Mouse (Mus musculus): ENCODE measurements at regions not wholly inside any gene's neighbourhood (a gene's known extent, or its start where the extent isn't known, plus 50 kb on each side); places are given as distances from the start of the nearest gene placed in this dataset.

- no peak for ATAC-seq (ENCODE audit: low read depth)
- 64% methylated on average over 2 of the region's 2 CpGs for WGBS
- H3K9me3 ChIP-seq (ENCODE audit: control insufficient read depth, low read length) = no peaks in the 10 kb centered on the region
- no peak overlapping the region for H3K4me3 ChIP-seq (ENCODE audit: low read depth, low read length)
- H3K27me3 ChIP-seq (ENCODE audit: control insufficient read depth, insufficient read depth, low read length) = no peaks in the 10 kb centered on the region
- no peaks in the 10 kb centered on the region for H3K36me3 ChIP-seq (ENCODE audit: control insufficient read depth, insufficient read depth, low read length)
- no peaks in the 10 kb centered on the region for H3K4me1 ChIP-seq (ENCODE audit: control insufficient read depth, insufficient read depth, low read length)
- no peak overlapping the region for H3K27ac ChIP-seq (ENCODE audit: low read depth, low read length)
- H3K9ac ChIP-seq (replicated peaks; ENCODE audit: low read depth, low read length) = no peak overlapping the region
- no peak overlapping the region for H3K4me2 ChIP-seq (ENCODE audit: low read depth, low read length)
Measured at GRCm38 (mm10) chr1:75919134-75919533, 373.1 kb downstream of the Slc4a3 start.

GRCm38 (mm10) chr1:75925046-75925445 is 379.0 kb downstream of the Slc4a3 start:
- Histone ChIP-seq H3K9me3 (ENCODE audit: control insufficient read depth, low read length) (no peaks in the 10 kb centered on the region), H3K36me3 (ENCODE audit: control insufficient read depth, insufficient read depth, low read length) (no peaks in the 10 kb centered on the region), H3K4me2 (ENCODE audit: low read depth, low read length) (no peak overlapping the region), H3K4me1 (ENCODE audit: control insufficient read depth, insufficient read depth, low read length) (no peaks in the 10 kb centered on the region; the same call in 1 of the 2 replicates), H3K9ac (replicated peaks; ENCODE audit: low read depth, low read length) (no peak overlapping the region), H3K4me3 (ENCODE audit: low read depth, low read length) (no peak overlapping the region), H3K27ac (ENCODE audit: low read depth, low read length) (no peak overlapping the region), H3K27me3 (ENCODE audit: control insufficient read depth, insufficient read depth, low read length) (no peaks in the 10 kb centered on the region)
- no peak for ATAC-seq (ENCODE audit: low read depth)
- 83% methylated on average over 8 of the region's 8 CpGs for WGBS

- Histone ChIP-seq H3K27me3 (ENCODE audit: control insufficient read depth, insufficient read depth, low read length) (no peaks in the 10 kb centered on the region), H3K4me1 (ENCODE audit: control insufficient read depth, insufficient read depth, low read length) (no peaks in the 10 kb centered on the region; the same call in 1 of the 2 replicates), H3K36me3 (ENCODE audit: control insufficient read depth, insufficient read depth, low read length) (no peaks in the 10 kb centered on the region), H3K4me2 (ENCODE audit: low read depth, low read length) (peak overlapping the region; percentile 19; the same call in 1 of the 2 replicates), H3K27ac (ENCODE audit: low read depth, low read length) (no peak overlapping the region), H3K9ac (replicated peaks; ENCODE audit: low read depth, low read length) (no peak overlapping the region), H3K9me3 (ENCODE audit: control insufficient read depth, low read length) (no peaks in the 10 kb centered on the region), H3K4me3 (ENCODE audit: low read depth, low read length) (no peak overlapping the region)
- peak; percentile 90; the same call in 1 of the 2 replicates for ATAC-seq (ENCODE audit: low read depth)
- 3% methylated on average over 9 of the region's 9 CpGs for WGBS
Measured at GRCm38 (mm10) chr1:75925802-75926201, 379.7 kb downstream of the Slc4a3 start.

DNA sequence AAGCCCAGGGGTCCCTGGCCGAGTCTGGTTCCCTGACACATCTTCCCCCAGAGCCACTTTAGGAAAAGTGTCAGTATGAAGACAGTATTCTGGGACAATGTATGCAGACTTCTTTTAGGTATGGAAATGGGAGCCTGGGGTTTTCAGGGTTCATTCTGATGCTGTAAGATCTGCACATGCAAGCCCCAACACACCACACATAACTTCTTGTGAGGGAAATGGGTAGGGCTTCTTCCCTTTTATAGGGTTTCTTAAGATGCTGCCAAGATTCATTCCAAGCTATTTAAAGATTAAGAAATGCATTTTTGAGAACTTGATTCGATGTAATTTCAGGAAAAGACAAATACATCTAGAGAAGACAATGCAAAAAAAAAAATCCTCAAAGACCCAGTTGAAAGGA is 385.8 kb downstream of the Slc4a3 start:
- Histone ChIP-seq H3K36me3 (ENCODE audit: control insufficient read depth, insufficient read depth, low read length) (no peaks in the 10 kb centered on the region), H3K4me3 (ENCODE audit: low read depth, low read length) (no peak overlapping the region), H3K27me3 (ENCODE audit: control insufficient read depth, insufficient read depth, low read length) (no peaks in the 10 kb centered on the region), H3K4me1 (ENCODE audit: control insufficient read depth, insufficient read depth, low read length) (no peaks in the 10 kb centered on the region), H3K4me2 (ENCODE audit: low read depth, low read length) (no peak overlapping the region), H3K27ac (ENCODE audit: low read depth, low read length) (no peak overlapping the region), H3K9me3 (ENCODE audit: control insufficient read depth, low read length) (no peaks in the 10 kb centered on the region), H3K9ac (replicated peaks; ENCODE audit: low read depth, low read length) (no peak overlapping the region)
- no peak for ATAC-seq (ENCODE audit: low read depth)
- 79% methylated on average over 2 of the region's 2 CpGs for WGBS

DNA sequence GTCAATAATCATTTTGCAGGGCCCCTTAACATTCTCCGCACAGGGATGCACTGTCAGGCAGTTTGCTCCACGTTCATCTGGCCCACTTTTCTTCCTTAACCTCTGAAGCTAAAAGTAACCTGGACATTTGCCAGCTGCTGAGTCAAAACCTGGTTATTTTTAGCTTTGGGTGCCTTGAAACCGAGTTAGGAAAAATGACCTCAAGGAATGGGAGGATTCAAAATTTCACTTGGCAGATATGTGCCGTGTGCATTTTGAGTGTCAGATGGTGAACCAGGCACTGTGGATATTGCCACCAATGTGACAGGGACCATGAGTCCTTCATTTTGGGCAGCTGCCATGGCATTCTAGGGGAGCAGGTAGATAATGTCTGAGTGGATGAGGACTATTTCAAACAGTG is 387.8 kb downstream of the Slc4a3 start:
- Histone ChIP-seq H3K36me3 (ENCODE audit: control insufficient read depth, insufficient read depth, low read length) (no peaks in the 10 kb centered on the region), H3K9me3 (ENCODE audit: control insufficient read depth, low read length) (no peaks in the 10 kb centered on the region), H3K27me3 (ENCODE audit: control insufficient read depth, insufficient read depth, low read length) (no peaks in the 10 kb centered on the region), H3K4me1 (ENCODE audit: control insufficient read depth, insufficient read depth, low read length) (no peaks in the 10 kb centered on the region), H3K4me2 (ENCODE audit: low read depth, low read length) (no peak overlapping the region), H3K27ac (ENCODE audit: low read depth, low read length) (no peak overlapping the region), H3K9ac (replicated peaks; ENCODE audit: low read depth, low read length) (no peak overlapping the region), H3K4me3 (ENCODE audit: low read depth, low read length) (no peak overlapping the region)
- ATAC-seq (ENCODE audit: low read depth) = no peak
- WGBS = 65% methylated on average over 4 of the region's 4 CpGs

- Histone ChIP-seq H3K4me3 (ENCODE audit: low read depth, low read length) (no peak overlapping the region), H3K4me2 (ENCODE audit: low read depth, low read length) (no peak overlapping the region), H3K27ac (ENCODE audit: low read depth, low read length) (no peak overlapping the region), H3K36me3 (ENCODE audit: control insufficient read depth, insufficient read depth, low read length) (no peaks in the 10 kb centered on the region), H3K27me3 (ENCODE audit: control insufficient read depth, insufficient read depth, low read length) (no peaks in the 10 kb centered on the region), H3K4me1 (ENCODE audit: control insufficient read depth, insufficient read depth, low read length) (no peaks in the 10 kb centered on the region), H3K9me3 (ENCODE audit: control insufficient read depth, low read length) (no peaks in the 10 kb centered on the region), H3K9ac (replicated peaks; ENCODE audit: low read depth, low read length) (no peak overlapping the region)
- no peak for ATAC-seq (ENCODE audit: low read depth)
- 91% methylated on average over 4 of the region's 4 CpGs for WGBS
Measured at GRCm38 (mm10) chr1:75934761-75935160, 388.7 kb downstream of the Slc4a3 start.

- H3K27me3 ChIP-seq (ENCODE audit: control insufficient read depth, insufficient read depth, low read length) = no peaks in the 10 kb centered on the region
- no peaks in the 10 kb centered on the region for H3K36me3 ChIP-seq (ENCODE audit: control insufficient read depth, insufficient read depth, low read length)
- H3K4me1 ChIP-seq (ENCODE audit: control insufficient read depth, insufficient read depth, low read length) = no peaks in the 10 kb centered on the region
- H3K4me2 ChIP-seq (ENCODE audit: low read depth, low read length) = no peak overlapping the region
- 68% methylated on average over 6 of the region's 6 CpGs for WGBS
- ATAC-seq (ENCODE audit: low read depth) = no peak
- no peak overlapping the region for H3K27ac ChIP-seq (ENCODE audit: low read depth, low read length)
- H3K9ac ChIP-seq (replicated peaks; ENCODE audit: low read depth, low read length) = no peak overlapping the region
- no peak overlapping the region for H3K4me3 ChIP-seq (ENCODE audit: low read depth, low read length)
- no peaks in the 10 kb centered on the region for H3K9me3 ChIP-seq (ENCODE audit: control insufficient read depth, low read length)
Measured at GRCm38 (mm10) chr1:75935866-75936265, 389.8 kb downstream of the Slc4a3 start.

GRCm38 (mm10) chr1:75936596-75936995 is 390.5 kb downstream of the Slc4a3 start:
- 85% methylated on average over 13 of the region's 13 CpGs for WGBS
- Histone ChIP-seq H3K4me1 (ENCODE audit: control insufficient read depth, insufficient read depth, low read length) (no peaks in the 10 kb centered on the region), H3K4me3 (ENCODE audit: low read depth, low read length) (no peak overlapping the region), H3K27me3 (ENCODE audit: control insufficient read depth, insufficient read depth, low read length) (no peaks in the 10 kb centered on the region), H3K9me3 (ENCODE audit: control insufficient read depth, low read length) (no peaks in the 10 kb centered on the region), H3K9ac (replicated peaks; ENCODE audit: low read depth, low read length) (no peak overlapping the region), H3K36me3 (ENCODE audit: control insufficient read depth, insufficient read depth, low read length) (no peaks in the 10 kb centered on the region), H3K27ac (ENCODE audit: low read depth, low read length) (no peak overlapping the region), H3K4me2 (ENCODE audit: low read depth, low read length) (no peak overlapping the region)
- no peak for ATAC-seq (ENCODE audit: low read depth)

DNA sequence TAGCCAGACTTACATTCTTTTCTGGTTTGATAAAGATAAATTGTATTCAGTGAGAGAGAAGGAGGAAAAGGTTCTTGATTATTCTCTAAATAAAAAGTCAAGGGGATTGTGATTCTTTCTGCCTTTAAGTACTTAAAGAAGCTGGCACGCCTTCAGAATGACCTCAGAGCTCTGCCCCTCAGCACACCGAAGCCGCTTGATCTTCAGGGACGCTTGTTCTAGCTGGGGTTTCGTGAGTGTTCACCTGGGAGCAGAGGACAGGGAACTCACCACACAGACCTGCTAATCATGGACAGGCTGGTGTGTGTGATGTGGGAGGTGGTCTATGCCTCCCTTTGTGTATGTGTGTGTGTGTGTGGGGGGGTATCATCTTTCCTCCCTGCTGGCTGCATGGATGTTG is 391.3 kb downstream of the Slc4a3 start:
- no peaks in the 10 kb centered on the region for H3K4me1 ChIP-seq (ENCODE audit: control insufficient read depth, insufficient read depth, low read length)
- H3K9me3 ChIP-seq (ENCODE audit: control insufficient read depth, low read length) = no peaks in the 10 kb centered on the region
- no peak overlapping the region for H3K4me2 ChIP-seq (ENCODE audit: low read depth, low read length)
- H3K27ac ChIP-seq (ENCODE audit: low read depth, low read length) = no peak overlapping the region
- H3K4me3 ChIP-seq (ENCODE audit: low read depth, low read length) = no peak overlapping the region
- no peaks in the 10 kb centered on the region for H3K36me3 ChIP-seq (ENCODE audit: control insufficient read depth, insufficient read depth, low read length)
- ATAC-seq (ENCODE audit: low read depth) = no peak
- H3K27me3 ChIP-seq (ENCODE audit: control insufficient read depth, insufficient read depth, low read length) = no peaks in the 10 kb centered on the region
- 80% methylated on average over 5 of the region's 5 CpGs for WGBS
- no peak overlapping the region for H3K9ac ChIP-seq (replicated peaks; ENCODE audit: low read depth, low read length)
